Mouse (Mus musculus) spleen, postnatal 10 days (tissue): ENCODE data around the gene Tmem11.

Experiments used
- DNase-seq, 2 experiments: peaks; one replicate each; pipeline ENCODE4 v3.0.0; 2021 to 2022; ENCODE audit warnings: low spot score in 2 of 2

The Tmem11 gene

DNA sequence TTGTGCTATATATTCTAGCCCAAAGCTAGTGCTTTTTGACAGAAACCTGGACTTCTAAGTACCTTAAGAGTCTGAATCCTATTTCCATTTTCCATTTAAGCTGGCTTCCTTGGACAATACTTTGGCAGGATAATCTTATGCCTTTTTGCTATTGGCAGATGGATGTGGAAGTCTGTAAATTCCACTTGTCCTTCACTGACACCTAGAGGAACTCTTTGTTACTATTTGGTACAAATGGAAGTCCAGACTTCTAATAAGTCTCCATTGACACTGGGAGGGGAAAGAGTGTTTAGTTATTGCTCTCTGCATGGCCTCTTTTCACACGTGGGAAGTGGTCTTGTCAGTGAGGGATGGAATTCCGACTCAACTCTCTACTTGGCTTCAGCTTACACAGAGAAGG lies 50.2 kb downstream of the Tmem11 start:
- DNase-seq: no peak

DNA sequence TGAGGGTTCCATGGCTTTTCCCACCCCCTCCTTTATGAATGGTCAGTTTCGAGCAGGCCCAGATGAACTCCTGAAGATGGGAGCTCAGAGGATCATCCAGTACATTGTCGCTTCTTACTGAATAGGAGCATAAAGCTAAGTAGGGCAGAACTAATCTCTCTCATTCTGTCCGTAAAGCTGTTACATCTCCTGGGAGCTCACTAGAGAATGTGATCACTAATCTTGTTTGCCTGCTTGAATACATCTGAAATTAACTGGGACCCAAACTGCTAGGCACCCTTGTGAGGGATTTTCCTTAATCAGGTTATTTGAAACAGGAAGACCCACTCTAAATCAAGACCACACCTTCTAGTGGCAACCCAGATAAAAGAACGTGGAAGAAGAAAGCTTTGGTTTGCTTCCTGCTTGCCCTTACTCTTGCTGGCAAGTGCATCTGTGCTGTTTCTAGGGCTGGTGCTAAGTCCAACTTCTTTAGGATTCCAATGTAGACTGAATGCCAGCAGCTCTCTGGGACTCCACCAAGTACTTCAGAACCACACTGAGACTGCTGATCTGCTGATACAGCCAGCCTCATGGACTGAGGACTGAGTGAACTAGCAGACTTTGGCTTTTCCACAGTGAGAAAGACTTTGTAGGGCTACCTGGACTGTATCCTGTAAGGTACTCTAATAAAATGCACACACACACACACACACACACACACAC lies 51.7 kb downstream of the Tmem11 start:
- no peak for DNase-seq

DNA sequence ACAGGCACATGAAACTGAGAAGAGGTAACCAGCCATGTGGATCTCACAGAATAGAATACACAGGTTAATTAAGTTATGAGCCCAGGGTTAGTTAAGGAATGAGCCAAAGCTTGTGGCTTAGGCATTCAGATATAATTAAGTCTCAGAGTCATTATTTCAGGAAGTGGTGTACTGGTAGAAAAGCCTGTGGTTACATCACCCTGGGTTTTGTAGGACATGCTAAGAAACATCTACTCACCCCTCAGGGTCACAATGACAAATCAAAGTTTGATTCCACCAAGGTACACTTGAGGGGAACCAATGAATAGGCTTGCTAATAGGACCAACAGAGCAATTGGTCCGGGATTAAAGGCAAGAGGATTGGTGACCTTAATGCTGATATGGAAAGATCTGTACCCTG lies 52.4 kb downstream of the Tmem11 start:
- DNase-seq: no peak

DNA sequence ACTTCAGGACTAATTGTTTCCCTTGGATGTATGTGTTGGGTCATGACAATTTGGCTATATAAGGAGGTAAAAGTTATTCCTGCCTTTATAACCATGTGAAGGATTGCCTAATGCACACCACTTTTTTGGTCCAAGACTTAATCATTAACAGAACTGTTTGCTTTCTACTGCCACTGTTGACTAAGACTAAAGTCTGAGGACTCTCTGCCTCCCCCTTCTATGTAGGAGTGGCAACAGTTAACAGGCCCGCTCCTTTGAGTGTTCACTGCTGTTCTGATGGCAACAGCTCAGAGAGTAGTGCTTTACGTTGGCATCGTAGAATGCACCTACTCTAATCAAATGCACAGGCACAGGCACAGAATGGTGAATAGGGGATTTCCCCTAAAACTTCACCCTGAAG lies 53.9 kb downstream of the Tmem11 start:
- DNase-seq: no peak

DNA sequence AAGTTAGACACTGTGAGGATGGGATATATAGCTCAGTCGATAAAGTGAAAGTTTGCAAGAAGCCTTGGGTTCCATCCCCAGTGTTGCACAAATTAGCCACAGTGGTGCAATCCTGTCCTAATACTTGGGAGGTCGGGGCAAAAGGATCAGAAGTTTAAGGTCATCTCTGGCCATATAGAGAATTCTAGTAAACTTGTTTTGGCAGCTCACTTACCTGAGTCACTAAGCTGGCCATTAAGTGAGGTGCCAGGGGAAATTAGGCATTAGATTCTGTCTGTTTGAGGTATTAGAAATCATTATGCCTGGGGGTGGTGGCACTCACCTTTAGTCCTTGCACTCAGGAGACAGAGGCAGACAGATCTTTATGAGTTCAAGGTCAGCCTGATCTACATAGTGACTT lies 55.3 kb downstream of the Tmem11 start:
- no peak for DNase-seq

DNA sequence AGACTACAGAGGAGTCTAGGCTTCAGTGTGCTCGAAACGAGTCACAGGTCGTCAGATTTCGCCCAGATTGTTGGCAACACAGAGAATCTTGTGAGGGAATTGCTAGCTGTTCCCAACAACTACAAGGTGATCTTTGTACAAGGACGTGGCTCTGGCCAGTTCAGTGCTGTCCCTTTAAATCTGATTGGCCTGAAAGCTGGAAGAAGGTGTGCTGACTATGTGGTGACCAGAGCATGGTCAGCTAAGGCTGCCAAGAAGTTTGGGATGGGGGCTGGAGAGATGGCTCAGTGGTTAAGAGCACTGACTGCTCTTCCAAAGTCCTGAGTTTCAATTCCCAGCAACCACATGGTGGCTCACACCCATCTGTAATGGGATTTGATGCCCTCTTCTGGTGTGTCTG lies 62.7 kb downstream of the Tmem11 start:
- DNase-seq: no peak
